Mouse (Mus musculus): ENCODE data around the gene Slc7a15. TPM values are rescaled to one million over a fixed set of nuclear protein-coding genes. Genes with fewer than 3 reads are reported as not detected.

The Slc7a15 gene
- polyA plus RNA-seq, 1 experiment = not detected

- Histone ChIP-seq H3K9ac (ENCODE audit: low read depth, poor library complexity, severe bottlenecking) (no peak overlapping the region), H3K4me1 (ENCODE audit: control insufficient read depth, insufficient read depth, low read length) (no peaks in the 10 kb centered on the region)
Observed at GRCm38 (mm10) chr12:8488652-8488980, 110.2 kb downstream of the Slc7a15 start.

GRCm38 (mm10) chr12:8487959-8488651 is 110.8 kb downstream of the Slc7a15 start:
- no peaks in the 10 kb centered on the region for H3K9me3 ChIP-seq (replicated peaks; ENCODE audit: control insufficient read depth, insufficient read depth, low read length, poor library complexity, severe bottlenecking)
- no peak overlapping the region for H3K27ac ChIP-seq (ENCODE audit: insufficient read depth, low read length)

More at GRCm38 (mm10) chr12:8488652-8488980, 110.2 kb downstream of the Slc7a15 start:
- Histone ChIP-seq H3K27me3 (ENCODE audit: control insufficient read depth, insufficient read depth, low read length, poor library complexity, severe bottlenecking) (no peaks in the 10 kb centered on the region), H3K27ac (ENCODE audit: insufficient read depth, low read length) (no peak overlapping the region), H3K9me3 (replicated peaks; ENCODE audit: control insufficient read depth, insufficient read depth, low read length, poor library complexity, severe bottlenecking) (no peaks in the 10 kb centered on the region), H3K36me3 (ENCODE audit: control insufficient read depth, insufficient read depth, low read length, poor library complexity, severe bottlenecking) (no peaks in the 10 kb centered on the region), H3K4me3 (ENCODE audit: low read depth, low read length) (no peak overlapping the region)
- TF ChIP-seq EP300 (IDR thresholded peaks at IDR 0.05; ENCODE audit: insufficient read depth, low read depth, low read length) (no peak), POLR2A (IDR thresholded peaks at IDR 0.05; ENCODE audit: insufficient read depth, low read length) (no peak), CTCF (IDR thresholded peaks at IDR 0.05; ENCODE audit: low read depth, low read length) (no peak)

GRCm38 (mm10) chr12:8487281-8487680 is 111.6 kb downstream of the Slc7a15 start:
- no peaks in the 10 kb centered on the region for H3K27me3 ChIP-seq (ENCODE audit: control insufficient read depth, insufficient read depth, low read length, poor library complexity, severe bottlenecking)
- H3K36me3 ChIP-seq (ENCODE audit: control insufficient read depth, insufficient read depth, low read length, poor library complexity, severe bottlenecking) = no peaks in the 10 kb centered on the region
- no peak overlapping the region for H3K9ac ChIP-seq (ENCODE audit: low read depth, poor library complexity, severe bottlenecking)
- no peaks in the 10 kb centered on the region for H3K9me3 ChIP-seq (replicated peaks; ENCODE audit: control insufficient read depth, insufficient read depth, low read length, poor library complexity, severe bottlenecking)
- H3K4me1 ChIP-seq (ENCODE audit: control insufficient read depth, insufficient read depth, low read length) = no peaks in the 10 kb centered on the region
- no peak overlapping the region for H3K27ac ChIP-seq (ENCODE audit: insufficient read depth, low read length)
- no peak overlapping the region for H3K4me3 ChIP-seq (ENCODE audit: low read depth, low read length)
- TF ChIP-seq EP300 (IDR thresholded peaks at IDR 0.05; ENCODE audit: insufficient read depth, low read depth, low read length) = no peak
- TF ChIP-seq CTCF (IDR thresholded peaks at IDR 0.05; ENCODE audit: low read depth, low read length) = no peak
- no peak for TF ChIP-seq POLR2A (IDR thresholded peaks at IDR 0.05; ENCODE audit: insufficient read depth, low read length)

More at GRCm38 (mm10) chr12:8487959-8488651, 110.8 kb downstream of the Slc7a15 start:
- TF ChIP-seq EP300 (IDR thresholded peaks at IDR 0.05; ENCODE audit: insufficient read depth, low read depth, low read length) (no peak), CTCF (IDR thresholded peaks at IDR 0.05; ENCODE audit: low read depth, low read length) (no peak), POLR2A (IDR thresholded peaks at IDR 0.05; ENCODE audit: insufficient read depth, low read length) (no peak)
- H3K27me3 ChIP-seq (ENCODE audit: control insufficient read depth, insufficient read depth, low read length, poor library complexity, severe bottlenecking) = no peaks in the 10 kb centered on the region
- H3K4me1 ChIP-seq (ENCODE audit: control insufficient read depth, insufficient read depth, low read length) = no peaks in the 10 kb centered on the region
- no peak overlapping the region for H3K4me3 ChIP-seq (ENCODE audit: low read depth, low read length)
- no peak overlapping the region for H3K9ac ChIP-seq (ENCODE audit: low read depth, poor library complexity, severe bottlenecking)
- H3K36me3 ChIP-seq (ENCODE audit: control insufficient read depth, insufficient read depth, low read length, poor library complexity, severe bottlenecking) = no peaks in the 10 kb centered on the region

- TF ChIP-seq EP300 (IDR thresholded peaks at IDR 0.05; ENCODE audit: insufficient read depth, low read depth, low read length) = no peak
- TF ChIP-seq CTCF (IDR thresholded peaks at IDR 0.05; ENCODE audit: low read depth, low read length) = no peak
- no peak for TF ChIP-seq POLR2A (IDR thresholded peaks at IDR 0.05; ENCODE audit: insufficient read depth, low read length)
- Histone ChIP-seq H3K4me3 (ENCODE audit: low read depth, low read length) (no peak overlapping the region), H3K27me3 (ENCODE audit: control insufficient read depth, insufficient read depth, low read length, poor library complexity, severe bottlenecking) (no peaks in the 10 kb centered on the region; the same call in 1 of the 2 replicates), H3K27ac (ENCODE audit: insufficient read depth, low read length) (no peak overlapping the region), H3K9me3 (replicated peaks; ENCODE audit: control insufficient read depth, insufficient read depth, low read length, poor library complexity, severe bottlenecking) (no peaks in the 10 kb centered on the region), H3K9ac (ENCODE audit: low read depth, poor library complexity, severe bottlenecking) (no peak overlapping the region), H3K36me3 (ENCODE audit: control insufficient read depth, insufficient read depth, low read length, poor library complexity, severe bottlenecking) (no peaks in the 10 kb centered on the region), H3K4me1 (ENCODE audit: control insufficient read depth, insufficient read depth, low read length) (no peaks in the 10 kb centered on the region)
Observed at GRCm38 (mm10) chr12:8485247-8485646, 113.6 kb downstream of the Slc7a15 start.

GRCm38 (mm10) chr12:8482169-8482568 is 116.7 kb downstream of the Slc7a15 start:
- Histone ChIP-seq H3K36me3 (ENCODE audit: control insufficient read depth, insufficient read depth, low read length, poor library complexity, severe bottlenecking) (no peaks in the 10 kb centered on the region), H3K27me3 (ENCODE audit: control insufficient read depth, insufficient read depth, low read length, poor library complexity, severe bottlenecking) (no peaks in the 10 kb centered on the region; the same call in 1 of the 2 replicates), H3K9me3 (replicated peaks; ENCODE audit: control insufficient read depth, insufficient read depth, low read length, poor library complexity, severe bottlenecking) (no peaks in the 10 kb centered on the region), H3K4me1 (ENCODE audit: control insufficient read depth, insufficient read depth, low read length) (no peaks in the 10 kb centered on the region), H3K4me3 (ENCODE audit: low read depth, low read length) (no peak overlapping the region), H3K9ac (ENCODE audit: low read depth, poor library complexity, severe bottlenecking) (no peak overlapping the region), H3K27ac (ENCODE audit: insufficient read depth, low read length) (no peak overlapping the region)
- TF ChIP-seq POLR2A (IDR thresholded peaks at IDR 0.05; ENCODE audit: insufficient read depth, low read length) (no peak), EP300 (IDR thresholded peaks at IDR 0.05; ENCODE audit: insufficient read depth, low read depth, low read length) (no peak), CTCF (IDR thresholded peaks at IDR 0.05; ENCODE audit: low read depth, low read length) (no peak)

Other genes starting within 250 kb of the Slc7a15 start
- gene Rhob, start 99.1 kb downstream of the Slc7a15 start, polyA plus RNA-seq (2011; ENCODE audit: insufficient read depth, insufficient read length, low read depth, missing spikeins) = 20.0 and 21.0 TPM in 2 replicates
- gene Pum2, start 75.1 kb upstream of the Slc7a15 start, polyA plus RNA-seq (2011; ENCODE audit: insufficient read depth, insufficient read length, low read depth, missing spikeins) = 204 and 210 TPM in 2 replicates
- 41.8 and 42.8 TPM in 2 replicates for gene Sdc1, start 172.3 kb upstream of the Slc7a15 start, polyA plus RNA-seq (2011; ENCODE audit: insufficient read depth, insufficient read length, low read depth, missing spikeins)